Mouse (Mus musculus): ENCODE measurements around the gene Nccrp1.

GRCm38 (mm10) chr7:28540526-28540925, 6.5 kb downstream of the Nccrp1 start, which contains the start of gene Sycn:
- TF ChIP-seq CTCF (IDR thresholded peaks at IDR 0.05; ENCODE audit: control insufficient read depth, insufficient read depth, insufficient read length), result no peak
- no peak for TF ChIP-seq USF1 (IDR thresholded peaks at IDR 0.05; ENCODE audit: low read depth)
- no peak for TF ChIP-seq MYOG (IDR thresholded peaks at IDR 0.05; ENCODE audit: control insufficient read depth, extremely low read depth, insufficient read length)
- TF ChIP-seq MYOD1 (IDR thresholded peaks at IDR 0.05; ENCODE audit: control insufficient read depth, insufficient read length, low read depth), result no peak
- TF ChIP-seq MAX (IDR thresholded peaks at IDR 0.05), result no peak
- no peak for TF ChIP-seq CEBPB (IDR thresholded peaks at IDR 0.05; ENCODE audit: low read depth)
- no peak for TF ChIP-seq FOSL1 (IDR thresholded peaks at IDR 0.05; ENCODE audit: insufficient read depth, low read length, poor library complexity, severe bottlenecking)

Measured in C2C12 (cell line).